Mouse (Mus musculus) liver, embryonic 14.5 days (tissue): ENCODE data around the gene Ankrd11. TPM values are rescaled to one million over a fixed set of nuclear protein-coding genes. Genes with fewer than 3 reads are reported as not detected.

Experiments
- ATAC-seq: fragments of 200-750 bp; cut with Nextera tagmentation; 2 replicates; pipeline ENCODE4 v1.8.0; 2017; ENCODE audit warnings: moderate number of reproducible peaks, mild to moderate bottlenecking, moderate library complexity; ENCODE audit not compliant: insufficient read depth
- DNase-seq, 3 experiments: peaks; one replicate each; pipeline ENCODE4 v3.0.0-alpha.2; 2012 to 2013; ENCODE audit warnings: low read depth in 3 of 3, low spot score in 3 of 3
- H3K27ac ChIP-seq: fragments of 300-500 bp; sonication (generic); 2 replicates; pipeline ENCODE4 v1.5.1; 2014; ENCODE audit warnings: moderate library complexity, mild to moderate bottlenecking, control low read depth, inconsistent platforms
- H3K27me3 ChIP-seq: fragments of 300-500 bp; sonication (generic); 2 replicates; pipeline ENCODE4 v1.6.1; 2014; ENCODE audit warnings: mild to moderate bottlenecking, low read length, moderate library complexity; ENCODE audit not compliant: control insufficient read depth, insufficient read depth
- H3K36me3 ChIP-seq: fragments of 300-500 bp; sonication (generic); replicated peaks from 2 replicates; pipeline ENCODE4 v1.6.1; 2014; ENCODE audit warnings: low read depth; ENCODE audit not compliant: control insufficient read depth, insufficient read depth
- H3K4me1 ChIP-seq, 2 experiments: fragments of 200-500 bp in 1 of 2; fragments of 300-500 bp in 1 of 2; sonication (generic) in 1 of 2; replicated peaks; 2 replicates each; pipeline ENCODE4 v1.6.1; 2012 to 2014; ENCODE audit warnings: antibody characterized with exemption in 1 of 2, inconsistent platforms in 1 of 2, low read length in 1 of 2; ENCODE audit not compliant: control insufficient read depth in 2 of 2, insufficient read depth in 2 of 2
- H3K4me2 ChIP-seq: fragments of 300-500 bp; sonication (generic); 2 replicates; pipeline ENCODE4 v1.6.1; 2014; ENCODE audit warnings: low read depth, mild to moderate bottlenecking, control low read depth, moderate library complexity
- H3K4me3 ChIP-seq, 2 experiments: fragments of 200-500 bp in 1 of 2; fragments of 300-500 bp in 1 of 2; sonication (generic) in 1 of 2; 2 replicates each; pipeline ENCODE4 v1.5.1; 2012 to 2014; ENCODE audit warnings: low read depth in 2 of 2, low read length in 2 of 2, mild to moderate bottlenecking in 2 of 2, control low read depth in 1 of 2, inconsistent platforms in 1 of 2, moderate library complexity in 1 of 2; ENCODE audit not compliant: insufficient read depth in 1 of 2
- H3K9ac ChIP-seq: fragments of 300-500 bp; sonication (generic); replicated peaks from 2 replicates; pipeline ENCODE4 v1.6.1; 2014; ENCODE audit warnings: mild to moderate bottlenecking, control low read depth, moderate library complexity
- H3K9me3 ChIP-seq: fragments of 300-500 bp; sonication (generic); 2 replicates; pipeline ENCODE4 v1.6.1; 2016; ENCODE audit warnings: low read length, mixed read lengths; ENCODE audit not compliant: control insufficient read depth
- CTCF ChIP-seq: IDR thresholded peaks from 2 replicates; pipeline ENCODE4 v1.5.1; 2016; ENCODE audit warnings: antibody characterized with exemption, low read depth, control low read depth
- EP300 ChIP-seq: IDR thresholded peaks from 2 replicates; pipeline ENCODE4 v1.6.1; 2016; ENCODE audit warnings: antibody characterized with exemption, low read depth
- WGBS: fragments of 180-500 bp; shearing (Covaris S2); extraction: QIAGEN DNeasy Blood & Tissue Kit; methylation state at CpG from one replicate; pipeline ENCODE4 v1.1.7; 2014; ENCODE audit not compliant: insufficient replicate concordance; 5-methylcytosine and 5-hydroxymethylcytosine counted together
- polyA plus RNA-seq, 2 experiments: library from polyadenylated mRNA; depleted of rRNA in 1 of 2; stranded (reverse) in 1 of 2; unstranded in 1 of 2; fragments of >200 nt; fragmentation: Nextera tagmentation in 1 of 2; extraction: Ambion mirVana in 1 of 2; gene quantifications; 2 replicates each; pipeline versions ENCODE4 v1.2.1 to v1.2.3; 2012 to 2014

Ankrd11 gene
- polyA plus RNA-seq, 2 experiments = 10.8 to 12.4 TPM

- no peaks in the 10 kb centered on the region for H3K27me3 ChIP-seq
- DNase-seq = no peak
- ATAC-seq = no peak
- H3K27ac ChIP-seq = no peak overlapping the region
- no peak for TF ChIP-seq CTCF
- TF ChIP-seq EP300 = no peak
- no peaks in the 10 kb centered on the region for H3K9me3 ChIP-seq
- WGBS = 46% methylated on average over 26 of the region's 26 CpGs
- H3K36me3 ChIP-seq = no peaks in the 10 kb centered on the region
- no peak overlapping the region for H3K4me2 ChIP-seq
- no peak overlapping the region for H3K9ac ChIP-seq
- H3K4me1 ChIP-seq = no peaks in the 10 kb centered on the region
- no peak overlapping the region for H3K4me3 ChIP-seq
These were observed 177.4 kb downstream of the Ankrd11 start for GRCm38 (mm10) chr8:122864719-122865129.

- Histone ChIP-seq H3K27ac (no peak overlapping the region), H3K9ac (no peak overlapping the region), H3K27me3 (no peaks in the 10 kb centered on the region), H3K36me3 (no peaks in the 10 kb centered on the region), H3K4me3 (no peak overlapping the region), H3K4me1 (no peaks in the 10 kb centered on the region), H3K4me2 (no peak overlapping the region), H3K9me3 (no peaks in the 10 kb centered on the region)
- no peak for TF ChIP-seq EP300
- no peak for TF ChIP-seq CTCF
- DNase-seq (no peak), ATAC-seq (no peak)
- WGBS = 40% methylated on average over 13 of the region's 13 CpGs
These were observed 182.2 kb downstream of the Ankrd11 start for GRCm38 (mm10) chr8:122859843-122860242.

GRCm38 (mm10) chr8:122856288-122856687 is 185.8 kb downstream of the Ankrd11 start:
- Histone ChIP-seq H3K4me2 (no peak overlapping the region), H3K4me3 (no peak overlapping the region), H3K9me3 (no peaks in the 10 kb centered on the region), H3K27ac (no peak overlapping the region), H3K27me3 (no peaks in the 10 kb centered on the region), H3K4me1 (no peaks in the 10 kb centered on the region), H3K36me3 (no peaks in the 10 kb centered on the region), H3K9ac (no peak overlapping the region)
- TF ChIP-seq CTCF (no peak), EP300 (no peak)
- ATAC-seq (no peak), DNase-seq (no peak)
- 64% methylated on average over 8 of the region's 8 CpGs for WGBS

- DNase-seq = no peak
- TF ChIP-seq CTCF (no peak), EP300 (no peak)
- Histone ChIP-seq H3K27me3 (no peaks in the 10 kb centered on the region), H3K4me1 (no peaks in the 10 kb centered on the region), H3K4me3 (no peak overlapping the region), H3K27ac (no peak overlapping the region), H3K9ac (no peak overlapping the region), H3K4me2 (no peak overlapping the region), H3K9me3 (no peaks in the 10 kb centered on the region), H3K36me3 (no peaks in the 10 kb centered on the region)
- 56% methylated on average over 4 of the region's 4 CpGs for WGBS
- ATAC-seq = no peak
These were observed 187.0 kb downstream of the Ankrd11 start for GRCm38 (mm10) chr8:122855123-122855522.

- H3K27me3 ChIP-seq = no peaks in the 10 kb centered on the region
- ATAC-seq (no peak), DNase-seq (no peak)
- H3K4me1 ChIP-seq = no peaks in the 10 kb centered on the region
- H3K4me3 ChIP-seq = no peak overlapping the region
- WGBS = 62% methylated on average over 7 of the region's 7 CpGs
- H3K9me3 ChIP-seq = no peaks in the 10 kb centered on the region
- H3K27ac ChIP-seq = no peak overlapping the region
- no peaks in the 10 kb centered on the region for H3K36me3 ChIP-seq
- no peak overlapping the region for H3K4me2 ChIP-seq
- TF ChIP-seq EP300 = no peak
- TF ChIP-seq CTCF = no peak
- no peak overlapping the region for H3K9ac ChIP-seq
These were observed 187.7 kb downstream of the Ankrd11 start for GRCm38 (mm10) chr8:122854388-122854787.

GRCm38 (mm10) chr8:122853340-122853771 is 188.7 kb downstream of the Ankrd11 start:
- Histone ChIP-seq H3K4me2 (no peak overlapping the region), H3K4me1 (no peaks in the 10 kb centered on the region), H3K27ac (no peak overlapping the region), H3K9ac (no peak overlapping the region), H3K4me3 (no peak overlapping the region), H3K36me3 (no peaks in the 10 kb centered on the region), H3K27me3 (no peaks in the 10 kb centered on the region), H3K9me3 (no peaks in the 10 kb centered on the region)
- WGBS = 46% methylated on average over 11 of the region's 11 CpGs
- TF ChIP-seq EP300 (no peak), CTCF (no peak)
- ATAC-seq = no peak
- no peak for DNase-seq
